Mouse (Mus musculus) heart, adult 2 months (tissue): ENCODE results near the gene Slc35a3.

Experiments
- CTCF ChIP-seq: fragments of 200-600 bp; IDR thresholded peaks from 2 replicates; pipeline ENCODE4 v1.8.1; 2022; ENCODE audit warnings: antibody characterized with exemption, mild to moderate bottlenecking, moderate library complexity
- POLR2A ChIP-seq: fragments of 200-500 bp; IDR thresholded peaks from 2 replicates; pipeline ENCODE4 v1.6.1; 2011; ENCODE audit warnings: mild to moderate bottlenecking, low read depth, low read length, control low read depth; ENCODE audit not compliant: insufficient read depth

- TF ChIP-seq POLR2A (no peak), CTCF (no peak)
Observed at GRCm38 (mm10) chr3:116631459-116631858, 81.2 kb downstream of the Slc35a3 start.
